ENCODE assay signal across 15 mouse cellular contexts in the genomic region with DNA sequence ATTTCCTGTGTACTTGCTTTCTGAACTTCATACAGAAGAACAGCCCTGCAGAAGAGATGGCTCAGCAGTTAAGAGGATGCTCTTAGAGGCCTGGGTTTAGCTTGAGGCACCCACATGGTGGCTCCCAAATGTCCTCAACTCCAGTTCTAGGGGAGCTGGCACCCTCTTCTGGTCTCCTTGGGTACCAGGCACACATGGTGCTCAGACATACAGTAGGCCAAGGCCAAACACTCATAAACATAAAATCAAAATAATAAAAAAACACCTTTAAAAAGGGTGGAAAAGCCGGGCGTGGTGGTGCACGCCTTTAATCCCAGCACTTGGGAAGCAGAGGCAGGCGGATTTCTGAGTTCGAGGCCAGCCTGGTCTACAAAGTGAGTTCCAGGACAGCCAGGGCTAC. TPM values are rescaled to one million over a fixed set of nuclear protein-coding genes. Genes with fewer than 3 reads are reported as not detected.
DNase-seq lines count a peak whose midpoint lies in the region; ATAC-seq and TF ChIP-seq lines count a peak whose summit lies in the region.
"Had no signal": no experiment of that assay in that cellular context is flagged by ENCODE, and none has a peak within 500 bp of the region (broad histone marks: within the 10 kb centered on the region; RNA-seq: fewer than 3 reads in every experiment).

No protein-coding gene starts in this region.

- peak overlapping the region; percentile 38 for H3K27ac ChIP-seq in gastrocnemius, adult 2 months
- H3K27ac ChIP-seq in lung, postnatal 0 days (ENCODE audit: low read length) = no peak overlapping the region
- no peak overlapping the region for H3K27ac ChIP-seq in forebrain, embryonic 13.5 days
- H3K27ac ChIP-seq in midbrain, postnatal 0 days (ENCODE audit: low read depth, low read length) = no peak overlapping the region
- H3K27ac ChIP-seq: kidney, embryonic 15.5 days; liver, embryonic 13.5 days had no signal

- 94% methylated on average over 3 of the region's 5 CpGs for WGBS in lung, postnatal 0 days
- 77% methylated on average over 5 of the region's 5 CpGs for WGBS in forebrain, embryonic 13.5 days
- whole genome bisulfite sequencing in midbrain, postnatal 0 days = 88% methylated on average over 5 of the region's 5 CpGs

- no peaks in the 10 kb centered on the region for H3K27me3 ChIP-seq in lung, postnatal 0 days (replicated peaks; ENCODE audit: insufficient read depth, low read length)
- no peaks in the 10 kb centered on the region for H3K27me3 ChIP-seq in forebrain, embryonic 13.5 days
- no peaks in the 10 kb centered on the region for H3K27me3 ChIP-seq in midbrain, postnatal 0 days (ENCODE audit: insufficient read depth, low read length)
- H3K27me3 ChIP-seq: kidney, embryonic 15.5 days; liver, embryonic 13.5 days had no signal

- H3K36me3 ChIP-seq in lung, postnatal 0 days (ENCODE audit: insufficient read depth, low read length) = no peaks in the 10 kb centered on the region
- H3K36me3 ChIP-seq in forebrain, embryonic 13.5 days (ENCODE audit: poor library complexity, severe bottlenecking) = peaks cover 20% of the 10 kb centered on the region; the same call in 1 of the 2 replicates
- H3K36me3 ChIP-seq in midbrain, postnatal 0 days (ENCODE audit: insufficient read depth, low read length) = peaks cover 7% of the 10 kb centered on the region; the same call in 1 of the 2 replicates
- H3K36me3 ChIP-seq: kidney, embryonic 15.5 days had no signal

- H3K4me3 ChIP-seq in gastrocnemius, adult 2 months = no peak overlapping the region
- H3K4me3 ChIP-seq in lung, postnatal 0 days (ENCODE audit: low read depth, low read length) = no peak overlapping the region
- H3K4me3 ChIP-seq in forebrain, embryonic 13.5 days = 0 out of 2 replicates have a peak overlapping the region, but pooled peaks have one; percentile 22
- H3K4me3 ChIP-seq in midbrain, postnatal 0 days (ENCODE audit: low read depth, low read length) = no peak overlapping the region
- H3K4me3 ChIP-seq: kidney, embryonic 15.5 days; liver, embryonic 13.5 days had no signal

- no peak for ATAC-seq in lung, postnatal 0 days
- no peak for ATAC-seq in forebrain, embryonic 13.5 days
- ATAC-seq in midbrain, postnatal 0 days (ENCODE audit: low FRiP score) = no peak

- no peak overlapping the region for H3K4me2 ChIP-seq in lung, postnatal 0 days (replicated peaks; ENCODE audit: low read depth, low read length)
- H3K4me2 ChIP-seq in forebrain, embryonic 13.5 days = peak overlapping the region; percentile 63
- no peak overlapping the region for H3K4me2 ChIP-seq in midbrain, postnatal 0 days (ENCODE audit: low read depth, low read length, poor library complexity, severe bottlenecking)
- H3K4me2 ChIP-seq: liver, embryonic 13.5 days had no signal

- no peaks in the 10 kb centered on the region for H3K4me1 ChIP-seq in lung, postnatal 0 days (ENCODE audit: insufficient read depth, low read depth, low read length)
- H3K4me1 ChIP-seq in forebrain, embryonic 13.5 days = peaks cover 47% of the 10 kb centered on the region
- H3K4me1 ChIP-seq in midbrain, postnatal 0 days (ENCODE audit: insufficient read depth, low read length) = no peaks in the 10 kb centered on the region

- intact Hi-C loops in gastrocnemius, adult 2 months (cut with DNase I) = no loop called here
- intact Hi-C loops in gastrocnemius, postnatal 36 days (cut with DNase I) = no loop called here

- TF ChIP-seq CTCF in gastrocnemius, adult 2 months (IDR thresholded peaks at IDR 0.05) = peak; percentile 31; the same call in 1 of the 2 replicates
- TF ChIP-seq CTCF in lung, postnatal 0 days (IDR thresholded peaks at IDR 0.05) = peak; percentile 18; the same call in 1 of the 2 replicates
- no peak for TF ChIP-seq CTCF in midbrain, postnatal 0 days (IDR thresholded peaks at IDR 0.05)

- no peak for TF ChIP-seq EP300 in lung, postnatal 0 days (IDR thresholded peaks at IDR 0.05)

- H3K9ac ChIP-seq in lung, postnatal 0 days (replicated peaks; ENCODE audit: low read depth) = no peak overlapping the region
- no peak overlapping the region; the same call in 1 of the 2 replicates for H3K9ac ChIP-seq in forebrain, embryonic 13.5 days
- H3K9ac ChIP-seq in midbrain, postnatal 0 days (replicated peaks; ENCODE audit: low read length, poor library complexity, severe bottlenecking) = 0 out of 2 replicates have a peak overlapping the region, but pooled peaks have one; percentile 13
- H3K9ac ChIP-seq: kidney, embryonic 15.5 days; liver, embryonic 13.5 days had no signal

- no peaks in the 10 kb centered on the region for H3K9me3 ChIP-seq in lung, postnatal 0 days (ENCODE audit: low read length)
- H3K9me3 ChIP-seq in forebrain, embryonic 13.5 days (replicated peaks) = 0 out of 2 replicates have a peak, but pooled peaks cover 4% of the 10 kb centered on the region
- no peaks in the 10 kb centered on the region for H3K9me3 ChIP-seq in midbrain, postnatal 0 days (ENCODE audit: low read length)
- H3K9me3 ChIP-seq: kidney, embryonic 15.5 days; liver, embryonic 13.5 days had no signal

- no peak for DNase-seq in gastrocnemius, adult 2 months
- no peak for DNase-seq in gastrocnemius, postnatal 36 days
- DNase-seq in lung, postnatal 0 days (ENCODE audit: low spot score) = no peak
- DNase-seq in lung, postnatal 14 days = no peak
- DNase-seq in midbrain, postnatal 0 days (ENCODE audit: low spot score) = no peak
- DNase-seq in adrenal gland, adult 2 months = no peak
- no peak for DNase-seq in B cell, adult 2 months
- DNase-seq: cerebellum, postnatal 10 days; heart, postnatal 14 days; liver, embryonic 13.5 days; spleen, adult 18-20 months; thymus, postnatal 14 days had no signal

RNA-seq across cellular contexts. Expression of a gene that starts 17.9 kb away (rescaled TPM):
- total RNA-seq in gastrocnemius, adult 2 months (2021) = not detected
- total RNA-seq in gastrocnemius, postnatal 36 days (2021) = not detected
- 6.8 and 6.9 TPM in 2 replicates for polyA plus RNA-seq in lung, postnatal 0 days (2015; fragmentation: Nextera tagmentation; extraction: Ambion mirVana)
- polyA plus RNA-seq in forebrain, embryonic 13.5 days (2015; fragmentation: Nextera tagmentation; extraction: Ambion mirVana) = 1.8 and 2.9 TPM in 2 replicates
- total RNA-seq in midbrain, postnatal 0 days (2014; rRNA removed) = 3.0 and 4.4 TPM in 2 replicates
- 8.7 and 8.8 TPM in 2 replicates for polyA plus RNA-seq in midbrain, postnatal 0 days (2015; fragmentation: Nextera tagmentation; extraction: Ambion mirVana)
- under 1 TPM in 1 of 2 experiments, not detected in 1; 0.24 TPM for total RNA-seq in adrenal gland, adult 2 months (2021)
- 0.10 and 0.15 TPM in 2 replicates for polyA plus RNA-seq in adrenal gland, adult 2 months (2012; rRNA removed)
- total RNA-seq: megakaryocyte-erythroid progenitor cell, adult 5-6 weeks had no signal
- polyA plus RNA-seq: liver, embryonic 13.5 days had no signal

RNA-seq across cellular contexts. Expression of a gene that starts 23.8 kb away (rescaled TPM):
- 10 to 100 TPM; 33.7 to 50.1 TPM for total RNA-seq in gastrocnemius, adult 2 months (2021)
- 10 to 100 TPM; 28.9 to 30.6 TPM for total RNA-seq in gastrocnemius, postnatal 36 days (2021)
- 22.0 and 25.1 TPM in 2 replicates for polyA plus RNA-seq in lung, postnatal 0 days (2015; fragmentation: Nextera tagmentation; extraction: Ambion mirVana)
- 45.7 and 52.3 TPM in 2 replicates for polyA plus RNA-seq in forebrain, embryonic 13.5 days (2015; fragmentation: Nextera tagmentation; extraction: Ambion mirVana)
- total RNA-seq in midbrain, postnatal 0 days (2014; rRNA removed) = 35.5 and 40.8 TPM in 2 replicates
- polyA plus RNA-seq in midbrain, postnatal 0 days (2015; fragmentation: Nextera tagmentation; extraction: Ambion mirVana) = 45.9 and 48.0 TPM in 2 replicates
- total RNA-seq in adrenal gland, adult 2 months (2021) = 10 to 100 TPM; 56.8 to 71.2 TPM
- 20.7 and 21.9 TPM in 2 replicates for polyA plus RNA-seq in adrenal gland, adult 2 months (2012; rRNA removed)

RNA-seq across cellular contexts. Expression of a gene that starts 48.8 kb away (rescaled TPM):
- 10 to 100 TPM; 14.2 to 17.0 TPM for total RNA-seq in gastrocnemius, adult 2 months (2021)
- total RNA-seq in gastrocnemius, postnatal 36 days (2021) = 10 to 100 TPM; 14.3 to 15.7 TPM
- polyA plus RNA-seq in lung, postnatal 0 days (2015; fragmentation: Nextera tagmentation; extraction: Ambion mirVana) = 12.9 and 18.3 TPM in 2 replicates
- 46.2 and 48.7 TPM in 2 replicates for polyA plus RNA-seq in forebrain, embryonic 13.5 days (2015; fragmentation: Nextera tagmentation; extraction: Ambion mirVana)
- total RNA-seq in midbrain, postnatal 0 days (2014; rRNA removed) = 17.4 and 25.9 TPM in 2 replicates
- polyA plus RNA-seq in midbrain, postnatal 0 days (2015; fragmentation: Nextera tagmentation; extraction: Ambion mirVana) = 38.0 and 40.6 TPM in 2 replicates
- total RNA-seq in adrenal gland, adult 2 months (2021) = 10 to 100 TPM; 17.0 to 18.6 TPM
- 14.6 and 18.2 TPM in 2 replicates for polyA plus RNA-seq in adrenal gland, adult 2 months (2012; rRNA removed)

RNA-seq across cellular contexts. Expression of a gene that starts 49.6 kb away (rescaled TPM):
- total RNA-seq in gastrocnemius, adult 2 months (2021) = 10 to 100 TPM; 80.2 to 81.9 TPM
- 10 to 100 TPM; 63.9 to 73.9 TPM for total RNA-seq in gastrocnemius, postnatal 36 days (2021)
- polyA plus RNA-seq in lung, postnatal 0 days (2015; fragmentation: Nextera tagmentation; extraction: Ambion mirVana) = 90.8 TPM in 2 replicates
- polyA plus RNA-seq in forebrain, embryonic 13.5 days (2015; fragmentation: Nextera tagmentation; extraction: Ambion mirVana) = 139 and 149 TPM in 2 replicates
- 20.9 and 27.6 TPM in 2 replicates for total RNA-seq in midbrain, postnatal 0 days (2014; rRNA removed)
- 91.0 and 95.1 TPM in 2 replicates for polyA plus RNA-seq in midbrain, postnatal 0 days (2015; fragmentation: Nextera tagmentation; extraction: Ambion mirVana)
- total RNA-seq in adrenal gland, adult 2 months (2021) = 10 to 100 TPM; 58.4 to 64.0 TPM
- polyA plus RNA-seq in adrenal gland, adult 2 months (2012; rRNA removed) = 9.4 and 10.1 TPM in 2 replicates
